Mouse (Mus musculus): ENCODE data around the gene Cltc. TPM values are rescaled to one million over a fixed set of nuclear protein-coding genes. Genes with fewer than 3 reads are reported as not detected.
"Not testable (repeated sequence)": the region's sequence is repeated elsewhere in the genome, so short reads cannot be mapped to it uniquely, and the experiment has no call there.

The Cltc gene
- total RNA-seq (2021): 236 and 237 TPM in 2 replicates
- long read RNA-seq, experiment 1, full-length matches to known transcripts: 25 of 42 reads
- long read RNA-seq, experiment 1, partial matches to known transcripts: 12 of 42 reads
- long read RNA-seq, experiment 1, other reads (novel, unspliced or antisense): 5 of 42 reads
- long read RNA-seq, experiment 2, full-length matches to known transcripts: 9 of 24 reads
- long read RNA-seq, experiment 2, partial matches to known transcripts: 11 of 24 reads
- long read RNA-seq, experiment 2, other reads (novel, unspliced or antisense): 4 of 24 reads

DNA sequence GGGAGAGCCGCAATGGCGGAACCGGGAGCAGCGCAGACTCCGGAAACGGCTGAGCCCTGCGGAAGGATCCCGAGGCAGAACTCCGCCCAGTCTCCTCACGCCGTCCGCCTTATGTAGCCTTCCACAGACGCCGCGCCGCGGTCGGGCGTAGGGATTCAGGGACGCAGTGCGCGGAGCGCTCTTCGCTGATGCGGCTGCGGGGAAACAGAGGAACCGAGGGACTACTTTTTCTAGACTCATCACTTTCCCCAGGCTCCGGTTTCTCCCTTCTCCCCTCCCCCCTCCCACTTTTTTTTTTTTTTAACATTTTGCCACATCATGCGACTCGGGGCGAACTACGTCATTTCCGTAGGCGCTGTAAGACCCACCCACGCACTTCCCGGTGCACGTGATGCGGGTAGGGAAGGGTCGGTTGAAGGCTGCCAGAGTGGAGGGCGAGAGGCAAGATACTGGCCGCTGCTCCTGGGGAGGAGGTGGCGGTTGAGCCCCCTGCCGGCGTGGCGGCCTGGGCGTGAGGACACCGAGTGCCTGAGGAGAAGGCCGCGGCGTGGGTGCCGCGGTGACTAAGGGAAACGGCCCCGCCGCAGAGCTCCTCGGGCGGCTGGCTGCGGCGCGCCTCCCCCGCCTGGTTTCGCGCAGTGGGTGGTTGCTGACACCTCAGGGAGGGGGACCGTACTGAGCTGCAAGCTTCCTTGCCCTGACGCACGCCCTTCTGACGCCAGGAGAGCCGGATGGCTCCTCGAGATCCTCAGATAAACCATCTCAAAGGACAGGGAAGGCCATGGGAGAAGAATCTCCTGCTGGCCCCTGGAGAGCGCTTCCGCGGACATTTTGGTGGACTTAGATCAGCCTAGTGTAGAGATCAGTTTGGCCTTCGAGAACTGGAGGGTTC lies at the start of gene Cltc:
Cltc (minus strand) TSS at position 86 of the 892 bp plus-strand sequence.
- peak; percentile 97 for DNase-seq

DNA sequence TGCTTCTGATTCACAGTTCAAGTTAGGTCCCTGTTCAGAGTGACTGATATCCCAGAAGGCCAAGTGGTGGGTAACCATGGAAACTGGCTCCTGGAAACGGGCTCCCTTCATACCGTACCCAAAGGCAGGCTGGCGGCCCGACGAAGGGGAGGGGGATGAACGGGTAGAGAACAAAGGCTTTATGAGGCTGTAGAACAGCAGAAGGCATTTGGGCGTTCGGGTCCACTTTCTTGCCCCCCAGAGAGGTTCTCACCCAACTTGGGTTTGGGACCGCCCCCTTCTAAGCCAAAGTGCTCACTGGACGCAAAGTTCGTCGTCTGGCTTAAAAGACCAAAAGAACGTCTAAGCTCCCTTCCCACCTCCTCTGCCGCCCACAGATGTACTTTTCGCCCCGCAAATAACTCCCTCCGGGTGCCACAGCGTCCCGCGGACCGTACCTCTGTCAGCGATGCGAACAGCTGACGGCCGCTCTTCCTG lies 49.7 kb upstream of the Cltc start:
- DNase-seq: peak; percentile 78

DNA sequence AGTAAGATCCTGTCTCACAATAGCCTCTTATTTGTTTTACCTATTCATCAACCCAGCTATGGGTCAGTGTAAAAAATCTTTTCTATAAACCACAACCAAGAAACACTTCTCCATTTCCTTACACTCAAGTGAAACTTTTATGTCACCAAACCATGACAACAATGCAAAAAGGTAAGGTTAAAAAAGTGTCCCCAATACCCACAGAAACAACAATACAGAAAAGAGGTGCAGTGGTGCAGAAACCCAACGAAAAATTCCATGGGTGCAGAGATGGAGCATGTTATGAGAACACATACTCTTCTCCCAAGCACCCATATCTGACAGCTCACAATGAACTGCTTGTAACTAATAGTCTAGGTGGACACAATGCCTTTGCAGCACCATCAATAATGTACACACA lies 36.8 kb upstream of the Cltc start:
- no peak for DNase-seq

DNA sequence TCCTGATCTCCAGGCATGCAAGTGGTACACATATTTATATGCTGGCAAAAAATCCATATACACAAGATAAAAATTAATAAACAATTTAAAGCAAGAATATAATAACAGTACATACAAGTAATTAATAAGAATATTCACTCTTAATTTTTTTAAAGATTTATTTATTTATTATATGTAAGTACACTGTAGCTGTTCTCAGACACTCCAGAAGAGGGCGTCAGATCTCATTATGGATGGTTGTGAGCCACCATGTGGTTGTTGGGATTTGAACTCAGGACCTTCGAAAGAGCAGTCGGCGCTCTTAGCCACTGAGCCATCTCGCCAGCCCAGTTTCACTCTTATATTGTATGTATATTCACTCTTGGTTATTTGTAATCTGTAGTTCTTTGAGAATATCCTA lies 30.1 kb upstream of the Cltc start:
- not testable (repeated sequence) for DNase-seq

DNA sequence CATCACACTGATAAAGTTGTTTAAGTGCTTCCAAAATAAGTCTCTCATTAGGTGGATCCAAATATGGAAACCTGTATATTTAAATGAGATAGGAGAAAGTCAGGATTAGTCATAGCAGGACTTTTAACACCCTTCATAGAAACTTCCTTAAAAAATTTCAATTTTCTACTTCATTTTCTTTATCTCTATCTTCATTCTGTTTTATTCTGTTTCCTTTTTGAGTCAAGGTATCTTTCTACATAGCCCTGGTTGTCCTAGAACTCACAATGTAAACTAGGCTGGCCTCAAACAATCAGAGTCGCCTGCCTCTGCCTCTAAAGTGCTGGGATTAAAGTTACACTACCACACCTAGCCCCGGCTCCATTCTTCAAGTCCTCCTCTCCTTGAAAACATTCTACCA lies 28.4 kb upstream of the Cltc start:
- no peak for DNase-seq

DNA sequence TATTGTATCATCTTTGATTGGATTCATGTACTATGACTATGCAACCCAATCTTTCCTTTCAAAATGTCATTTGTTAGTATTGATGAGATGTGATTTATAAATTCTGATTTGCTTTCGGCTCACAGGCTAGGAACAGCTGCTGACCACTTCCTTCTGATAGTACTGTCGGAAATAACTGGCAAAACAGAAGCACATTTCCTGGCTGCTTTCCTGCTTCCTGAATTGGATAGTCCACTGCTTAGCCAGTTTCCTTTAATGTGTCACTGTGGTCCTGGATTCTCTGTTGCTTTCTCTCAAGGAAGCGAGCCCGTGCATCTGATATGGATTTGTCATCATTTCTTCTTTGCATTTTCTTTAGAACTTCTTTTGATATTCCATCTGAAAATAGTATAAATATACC lies 12.5 kb upstream of the Cltc start:
- no peak for DNase-seq

DNA sequence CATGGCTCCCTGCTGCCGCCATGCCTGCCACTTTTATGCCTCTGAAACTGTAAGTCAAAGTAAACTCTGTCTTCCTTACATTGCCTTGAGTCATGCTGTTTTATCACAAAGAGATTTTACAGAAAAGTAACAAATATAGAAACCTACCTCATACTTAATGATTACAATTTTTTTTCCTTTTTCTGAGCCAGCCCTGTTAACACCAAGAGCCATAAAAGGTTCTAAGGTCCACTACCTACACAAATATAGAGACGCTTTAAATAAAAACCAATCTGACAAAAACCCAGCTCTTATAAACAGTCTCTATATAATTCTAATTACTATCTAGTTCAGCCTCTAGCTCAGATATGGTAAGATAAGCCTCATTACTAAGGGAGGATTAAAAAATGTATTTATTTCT lies 7.1 kb upstream of the Cltc start:
- no peak for DNase-seq

DNA sequence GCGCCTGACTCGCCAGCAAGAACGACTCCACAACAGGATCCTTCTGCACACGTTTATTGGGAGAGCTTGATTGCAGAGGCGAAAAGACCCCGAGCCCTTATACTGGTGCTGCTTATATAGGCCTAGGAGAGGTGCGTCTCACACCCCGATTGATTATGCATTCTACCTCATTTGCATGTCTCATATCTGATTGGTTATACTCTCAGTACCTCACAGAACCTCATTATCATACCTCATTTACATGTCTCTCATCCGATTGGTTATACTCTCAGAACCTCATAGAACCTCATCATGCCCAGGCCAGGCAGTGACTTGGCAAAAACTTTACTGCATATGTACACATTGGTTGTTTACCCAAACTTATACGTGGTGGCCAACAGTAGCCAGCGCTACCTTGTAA lies 5.8 kb upstream of the Cltc start:
- not testable (repeated sequence) for DNase-seq

DNA sequence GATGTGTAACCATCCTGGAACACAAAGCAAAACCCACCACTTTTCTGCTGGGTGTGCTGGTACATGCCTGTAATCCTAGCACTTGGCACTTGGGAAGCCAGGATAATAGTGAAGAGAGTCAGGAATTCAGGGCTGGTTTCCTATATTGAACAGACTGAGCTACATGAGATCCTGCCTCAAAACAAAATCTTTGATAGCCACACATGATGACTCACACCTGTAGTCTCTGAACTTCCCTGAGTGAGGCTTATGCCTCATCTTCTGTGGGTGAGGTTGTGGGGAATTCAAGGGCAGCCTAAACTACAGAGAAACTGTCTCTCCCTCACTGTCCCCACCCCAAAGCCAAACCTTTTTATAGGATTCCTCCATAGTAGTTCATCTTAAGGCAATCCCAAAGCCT lies 3.0 kb upstream of the Cltc start:
- DNase-seq: no peak

DNA sequence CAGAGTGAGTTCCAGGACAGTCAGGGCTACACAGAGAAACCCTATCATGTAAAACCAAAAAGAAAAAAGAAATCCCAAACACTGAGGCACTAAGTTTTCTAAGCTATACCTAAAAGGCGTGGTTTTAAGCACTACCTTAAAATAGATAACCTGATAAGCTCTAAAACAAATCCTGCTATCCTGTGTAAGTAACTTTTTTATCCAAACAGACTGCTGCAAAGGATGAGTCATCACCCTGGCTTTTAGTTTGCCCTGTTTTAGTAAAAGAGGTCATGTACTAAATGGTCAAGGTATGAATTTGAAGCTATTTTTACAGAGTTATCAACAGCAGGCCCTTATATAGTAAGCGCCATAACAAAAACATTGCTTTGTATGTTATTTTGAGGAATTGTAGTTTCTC lies 2.5 kb upstream of the Cltc start:
- no peak for DNase-seq

DNA sequence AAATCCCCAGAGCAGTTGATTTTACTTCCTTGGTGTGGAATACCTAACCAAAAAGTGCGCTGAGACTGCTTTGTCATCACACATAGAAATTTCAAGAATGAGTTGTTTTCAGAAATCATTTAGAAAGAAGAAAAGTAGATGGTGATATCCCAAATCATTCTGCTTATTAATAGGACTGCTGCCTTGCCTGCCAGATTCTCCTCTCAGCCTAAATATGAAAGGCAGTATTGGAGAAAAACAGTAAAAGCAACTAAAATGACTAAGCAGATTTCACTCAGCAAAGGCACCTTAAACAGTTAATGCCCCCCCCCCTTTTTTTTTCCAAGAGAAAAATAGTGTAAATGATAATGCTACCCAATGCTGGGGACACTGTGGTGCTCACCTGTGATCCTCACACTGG lies 1.9 kb upstream of the Cltc start:
- no peak for DNase-seq

DNA sequence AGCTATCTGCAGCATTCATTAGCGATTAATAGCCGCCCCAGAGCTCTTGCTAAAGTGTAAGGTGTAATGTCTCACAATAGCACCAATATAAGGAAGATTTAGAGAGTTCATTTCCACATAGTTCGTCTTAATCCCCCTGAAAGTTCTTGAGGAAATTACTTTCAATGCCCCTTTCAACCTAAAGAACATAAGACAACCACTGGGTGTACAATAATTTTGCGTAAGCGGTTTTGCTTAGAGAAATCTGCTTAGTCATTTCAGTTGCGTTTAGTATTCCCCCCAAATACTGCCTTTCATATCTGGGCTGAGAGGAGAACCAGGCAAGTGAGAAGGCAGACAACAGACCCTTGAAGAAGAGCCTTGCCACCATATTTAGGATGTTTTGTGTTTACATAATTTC lies 1.2 kb upstream of the Cltc start:
- DNase-seq: no peak

DNA sequence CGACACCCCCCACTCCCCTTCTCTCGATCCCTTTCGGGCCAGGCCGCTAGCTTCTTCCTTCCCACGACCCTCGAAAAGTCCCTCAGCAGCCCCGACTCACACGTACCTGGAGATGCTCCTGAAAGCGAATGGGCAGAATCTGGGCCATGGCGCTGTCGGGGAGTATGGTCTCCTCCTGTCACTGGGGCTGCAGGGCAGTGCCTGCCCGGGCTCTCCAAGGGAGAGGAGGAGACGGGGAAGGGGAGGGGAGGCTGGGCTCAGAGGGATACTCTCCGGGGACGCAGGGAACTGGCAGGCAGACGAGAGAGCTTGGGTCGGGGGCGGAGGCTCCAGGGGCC lies 254 bp downstream of the Cltc start:
- no peak for DNase-seq

DNA sequence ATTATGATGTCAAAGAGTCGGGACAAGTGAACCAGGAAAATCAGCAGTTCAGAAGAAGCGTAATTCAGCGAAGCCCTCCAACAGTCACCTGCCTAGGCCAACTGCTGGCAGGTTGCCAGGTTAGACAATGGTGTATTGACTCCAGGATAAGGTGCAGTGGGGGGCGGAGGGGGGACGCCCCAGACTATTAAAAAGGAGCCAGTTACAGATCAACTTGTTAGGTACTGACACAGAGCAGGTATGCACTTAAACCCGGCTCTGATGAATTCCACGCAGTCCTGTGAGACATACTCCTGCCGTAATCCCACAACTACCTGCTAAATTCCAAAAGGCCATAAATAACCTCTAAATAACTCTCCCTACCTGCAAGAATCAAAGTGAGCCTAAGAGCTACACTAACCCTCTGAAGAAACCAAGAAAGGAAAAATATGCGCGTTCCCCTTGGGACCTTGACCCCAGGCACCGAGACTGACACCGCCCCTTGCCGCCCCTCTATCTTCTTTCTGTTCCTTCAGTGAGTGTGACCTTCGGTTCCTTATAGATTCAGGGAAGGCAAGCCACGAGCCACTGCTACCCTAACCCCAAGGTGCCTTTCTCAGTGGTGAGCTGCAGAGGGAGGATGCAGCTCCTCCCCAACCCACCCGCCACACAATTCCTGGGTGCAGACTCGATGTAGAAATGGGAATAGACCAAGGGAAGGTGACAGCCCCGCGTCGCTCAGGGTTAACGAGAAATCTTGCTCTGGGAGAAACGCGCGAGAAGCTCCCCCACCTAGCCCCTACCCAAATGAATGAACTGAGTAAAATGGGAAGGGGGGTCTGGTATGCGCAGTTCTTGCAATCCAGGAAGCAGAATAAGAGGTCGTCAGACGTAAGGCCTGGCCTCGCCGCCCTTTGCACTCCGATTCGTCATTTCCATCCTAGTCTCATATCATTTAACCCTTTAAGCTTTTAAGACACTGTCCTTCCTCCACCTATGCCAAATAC lies 916 bp downstream of the Cltc start:
- peak; percentile 55 for DNase-seq

DNA sequence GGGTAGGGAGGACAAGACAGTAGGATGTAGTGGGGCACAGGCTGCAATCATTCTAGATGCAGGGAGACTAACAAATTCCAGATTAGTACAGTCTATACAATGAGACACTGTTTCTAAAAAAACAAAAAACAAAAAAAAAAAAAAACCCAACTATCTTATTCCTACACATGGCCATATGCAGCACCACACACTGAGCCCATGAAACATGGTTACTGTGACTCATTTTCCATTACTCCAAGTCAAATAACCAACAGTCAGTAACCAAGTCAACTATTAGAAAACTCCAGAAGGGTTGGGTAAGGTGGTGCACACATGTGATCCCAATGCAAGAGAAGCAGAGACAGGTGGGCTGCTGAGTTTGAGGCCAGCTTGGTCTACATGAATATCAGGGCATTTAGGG lies 5.0 kb downstream of the Cltc start:
- no peak for DNase-seq

DNA sequence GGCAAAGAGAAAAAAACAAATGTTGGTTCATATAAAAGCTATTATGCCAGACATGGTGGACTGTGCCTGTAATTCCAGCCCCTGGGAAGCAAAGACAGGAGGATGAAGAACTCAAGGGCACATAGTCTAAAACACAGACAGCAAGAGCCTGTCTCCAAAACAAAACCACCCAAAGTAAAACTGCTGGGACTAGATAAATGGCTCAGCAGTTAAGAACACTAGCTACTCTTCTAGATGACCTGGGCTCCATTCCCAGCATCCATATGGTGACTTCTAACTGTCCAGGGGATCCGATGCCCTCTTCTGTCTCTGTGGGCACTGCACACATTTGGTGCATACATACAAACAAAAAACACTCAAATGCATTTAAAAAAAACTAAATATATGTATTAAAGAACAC lies 6.4 kb downstream of the Cltc start:
- no peak for DNase-seq

DNA sequence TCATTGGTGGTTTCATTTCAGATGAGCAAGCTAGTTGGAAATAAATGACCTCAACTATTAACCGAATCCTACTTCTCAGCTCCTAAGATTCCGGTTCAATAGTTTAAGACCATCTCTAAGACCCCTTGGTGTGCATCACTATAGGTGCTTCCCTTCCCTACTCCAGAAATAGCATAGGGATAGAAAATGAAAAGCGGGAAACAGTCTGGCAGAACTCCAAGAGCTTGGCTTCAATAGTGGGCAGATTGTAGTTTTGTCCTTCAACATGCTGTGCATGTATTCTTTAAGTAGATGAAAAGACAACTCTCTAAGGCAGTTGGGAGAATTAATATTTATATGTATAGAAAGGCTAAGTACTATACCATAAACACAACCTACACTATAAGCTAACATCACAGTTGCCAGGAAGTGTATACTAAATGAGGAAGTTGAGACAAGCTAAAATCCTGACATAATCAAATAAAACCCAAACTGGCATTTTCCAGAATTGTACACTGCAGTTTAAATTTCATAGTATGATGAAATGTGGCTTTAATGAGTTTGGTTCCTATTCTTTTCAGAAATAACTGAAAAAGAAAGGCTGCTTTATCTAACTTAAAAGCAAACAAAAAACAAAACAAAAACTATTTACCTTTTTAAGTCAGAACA lies 7.5 kb downstream of the Cltc start:
- no peak for DNase-seq

DNA sequence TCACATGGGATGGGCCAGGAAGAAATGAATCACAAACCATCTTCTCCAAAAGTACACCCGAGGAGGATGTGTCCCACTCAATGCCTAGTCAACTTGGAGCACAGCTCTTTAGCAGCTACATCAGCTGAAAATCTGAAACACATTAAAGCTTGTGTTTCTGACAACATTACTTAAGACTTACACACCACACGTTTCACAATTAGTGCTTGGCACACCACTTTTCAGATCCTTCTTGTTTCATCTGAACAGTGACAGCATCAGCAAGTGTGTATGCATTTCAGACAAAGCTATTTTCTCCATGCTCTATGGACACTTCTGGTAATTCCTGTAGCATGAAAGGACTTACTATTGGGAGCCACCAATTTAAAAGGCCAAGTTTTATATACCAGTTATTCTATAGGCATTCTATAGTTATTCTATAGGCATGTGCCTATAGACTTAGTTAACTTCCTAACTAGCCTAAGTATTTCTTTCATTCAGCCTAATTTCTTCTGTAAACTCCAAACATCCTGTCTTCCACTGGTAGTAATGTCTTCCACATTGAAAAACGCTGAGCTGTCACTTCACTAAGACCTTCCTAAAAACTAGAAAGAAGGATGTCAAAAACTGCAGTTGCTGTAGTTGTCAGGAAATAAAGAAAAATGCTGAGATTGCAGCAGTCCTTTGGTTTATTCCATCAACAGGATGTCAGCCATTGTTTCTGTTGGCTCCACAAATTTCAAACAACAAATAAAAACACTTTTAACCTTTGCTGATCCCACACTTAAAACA lies 11.5 kb downstream of the Cltc start:
- no peak for DNase-seq

DNA sequence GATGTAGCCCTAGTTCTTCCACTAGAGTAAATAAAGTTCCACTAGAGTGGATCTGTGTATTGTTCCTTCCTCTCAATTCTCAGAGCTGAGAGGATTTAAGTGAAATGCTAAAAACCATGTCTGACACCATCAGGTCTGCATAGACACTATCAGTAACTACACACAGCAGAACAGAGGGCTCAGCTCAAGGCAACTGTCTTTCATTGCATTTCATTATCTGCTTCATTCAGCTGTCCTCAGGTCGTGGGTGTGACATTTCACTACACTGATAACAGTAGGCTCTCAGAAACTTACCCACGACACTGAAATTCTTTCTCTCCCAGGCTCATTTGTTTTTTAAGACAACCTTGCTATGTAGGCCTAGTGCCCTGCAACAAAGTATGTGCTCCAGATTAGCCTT lies 14.8 kb downstream of the Cltc start:
- no peak for DNase-seq

DNA sequence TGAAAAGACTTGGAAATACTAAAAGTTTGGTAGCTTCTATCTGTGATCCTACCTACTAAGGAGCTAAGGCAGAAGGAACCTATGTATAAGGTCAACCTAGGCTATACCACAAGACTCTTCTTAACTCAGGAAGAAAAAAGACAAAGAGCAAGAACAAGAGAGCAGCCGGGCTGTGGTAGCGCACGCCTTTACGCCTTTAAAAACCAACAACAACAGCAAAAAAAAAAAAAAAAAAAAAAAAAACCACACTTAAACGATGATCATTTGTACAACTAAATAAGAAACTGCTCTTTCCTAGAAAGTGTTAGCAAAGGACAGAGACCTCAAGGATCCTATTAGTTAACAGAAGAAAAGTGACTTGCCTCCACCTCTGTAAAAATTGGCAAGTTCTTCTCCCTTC lies 15.9 kb downstream of the Cltc start:
- no peak for DNase-seq

DNA sequence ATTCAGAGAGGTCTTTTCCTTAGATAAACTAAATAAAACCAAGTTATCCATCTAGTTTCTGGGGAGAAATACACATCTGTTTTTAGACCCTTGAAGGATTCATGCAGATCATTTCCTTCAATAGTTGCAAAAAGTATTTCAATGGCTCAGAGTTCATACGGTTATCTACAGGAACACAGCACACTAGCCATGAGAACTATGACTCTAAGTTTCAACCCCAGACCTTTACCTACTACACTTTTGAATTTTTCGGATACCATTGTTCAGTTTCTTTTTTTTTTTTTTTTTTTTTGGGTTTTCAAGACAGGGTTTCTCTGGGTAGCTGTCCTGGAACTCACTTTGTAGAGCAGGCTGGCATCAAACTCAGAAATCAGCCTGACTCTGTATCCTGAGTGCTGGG lies 17.9 kb downstream of the Cltc start:
- no peak for DNase-seq

Measured in adrenal gland, postnatal 14 days (tissue).